In genomic region chr7:122758645-122759044, GRCm38 (mm10) we compare ENCODE assay signal across 19 mouse cellular contexts.
"Had no signal": no experiment of that assay in that cellular context is flagged by ENCODE, and none has a peak within 500 bp of the region (broad histone marks: within the 10 kb centered on the region; RNA-seq: fewer than 3 reads in every experiment).

No protein-coding gene starts in this region.

- H3K36me3 ChIP-seq: midbrain, embryonic 10.5 days; midbrain, embryonic 12.5 days; neural tube, embryonic 13.5 days had no signal

- ATAC-seq: midbrain, embryonic 16.5 days had no signal

- H3K4me3 ChIP-seq: midbrain, embryonic 10.5 days; midbrain, embryonic 12.5 days; myocyte; neural tube, embryonic 13.5 days; neural tube, embryonic 15.5 days had no signal

- H3K27me3 ChIP-seq: midbrain, embryonic 12.5 days; neural tube, embryonic 13.5 days; neural tube, embryonic 15.5 days had no signal

- H3K9ac ChIP-seq: lung, embryonic 14.5 days; midbrain, embryonic 12.5 days; neural tube, embryonic 13.5 days; neural tube, embryonic 15.5 days had no signal

- DNase-seq: lung, adult 18-20 months; lung, embryonic 14.5 days; lung, postnatal 10 days; lung, postnatal 4 days; midbrain, embryonic 14.5 days; retina, postnatal 1 day; right cerebral cortex, adult 18-20 months; right cerebral cortex, postnatal 25 days; right cerebral cortex, postnatal 4 days; spleen, adult 18-20 months; thymus, adult 18-20 months; thymus, postnatal 14 days; thymus, postnatal 36 days had no signal

- H3K4me1 ChIP-seq: midbrain, embryonic 10.5 days; neural tube, embryonic 15.5 days had no signal

- H3K27ac ChIP-seq: midbrain, embryonic 10.5 days; midbrain, embryonic 12.5 days; neural tube, embryonic 13.5 days; neural tube, embryonic 15.5 days had no signal

- H3K4me2 ChIP-seq: lung, embryonic 14.5 days; midbrain, embryonic 12.5 days; neural tube, embryonic 13.5 days; neural tube, embryonic 15.5 days had no signal

- H3K9me3 ChIP-seq: midbrain, embryonic 10.5 days; neural tube, embryonic 13.5 days; neural tube, embryonic 15.5 days had no signal
